27 mouse cellular contexts compared by ENCODE assay signal in genomic region chr1:87493542-87493941, GRCm38 (mm10). TPM values are rescaled to one million over a fixed set of nuclear protein-coding genes. Genes with fewer than 3 reads are reported as not detected.
DNase-seq lines count a peak whose midpoint lies in the region; TF ChIP-seq lines count a peak whose summit lies in the region.
"Had no signal": no experiment of that assay in that cellular context is flagged by ENCODE, and none has a peak within 500 bp of the region (broad histone marks: within the 10 kb centered on the region; RNA-seq: fewer than 3 reads in every experiment).

No protein-coding gene starts in this region.

- H3K27ac ChIP-seq in layer of hippocampus, adult 2 months = peak overlapping the region; percentile 77
- H3K27ac ChIP-seq in left cerebral cortex, adult 2 months = peak overlapping the region; percentile 63; the same call in 1 of the 2 replicates
- H3K27ac ChIP-seq: gastrocnemius, adult 2 months; heart, embryonic 15.5 days; hindbrain, embryonic 10.5 days; hindbrain, embryonic 13.5 days had no signal

- intact Hi-C loops in left cerebral cortex, adult 2 months (cut with DNase I) = no loop called here
- intact Hi-C loops in left cerebral cortex, postnatal 4 days (cut with DNase I) = no loop called here

- DNase-seq in layer of hippocampus, adult 2 months (ENCODE audit: low spot score in 2 of 2) = peak in 1 of 2 experiments; percentile 61
- DNase-seq in layer of hippocampus, postnatal 25 days (ENCODE audit: extremely low spot score in 1 of 2, low spot score in 1 of 2) = no peak
- no peak for DNase-seq in left cerebral cortex, adult 2 months (ENCODE audit: extremely low spot score in 1 of 2, low spot score in 2 of 2)
- no peak for DNase-seq in left cerebral cortex, postnatal 4 days
- peak; percentile 57 for DNase-seq in brain, adult 2 months (ENCODE audit: low read depth, low spot score)
- DNase-seq in retina, embryonic 14.5 days (ENCODE audit: low spot score) = peak; percentile 62
- no peak for DNase-seq in yolk sac, embryonic 10.5 days (ENCODE audit: low spot score)
- DNase-seq in embryo, embryonic 11 days = no peak
- DNase-seq: adrenal gland, postnatal 10 days; adrenal gland, postnatal 36 days; cerebellum, adult 11 months; cerebellum, adult 2 months; cerebellum, adult 9-11 months; cerebellum, postnatal 25 days; gastrocnemius, adult 2 months; gastrocnemius, postnatal 14 days; heart, adult 11 months; heart, postnatal 10 days; heart, postnatal 36 days had no signal

- H3K4me3 ChIP-seq in layer of hippocampus, adult 2 months = no peak overlapping the region
- no peak overlapping the region for H3K4me3 ChIP-seq in left cerebral cortex, adult 2 months
- H3K4me3 ChIP-seq: gastrocnemius, adult 2 months; heart, embryonic 12.5 days; heart, embryonic 15.5 days; hindbrain, embryonic 10.5 days; hindbrain, embryonic 13.5 days had no signal

- no peak for TF ChIP-seq CTCF in layer of hippocampus, adult 2 months (conservative IDR thresholded peaks at IDR 0.05)
- TF ChIP-seq CTCF in left cerebral cortex, adult 2 months (IDR thresholded peaks at IDR 0.05) = no peak

RNA-seq across cellular contexts. Expression of gene Neu2, which starts 16.1 kb away (rescaled TPM):
- total RNA-seq in layer of hippocampus, adult 2 months (2021) = under 1 TPM; 0.38 to 0.44 TPM
- under 1 TPM; 0.71 to 0.80 TPM for total RNA-seq in layer of hippocampus, postnatal 25 days (2021)
- 1 to 10 TPM; 7.5 to 8.0 TPM for total RNA-seq in left cerebral cortex, adult 2 months (2021)
- total RNA-seq in left cerebral cortex, postnatal 4 days (2021) = under 1 TPM; 0.70 to 0.95 TPM
- total RNA-seq: adrenal gland, adult 18-20 months; adrenal gland, postnatal 36 days; common myeloid progenitor, adult 5-6 weeks; heart, postnatal 10 days; heart, postnatal 36 days; MEL had no signal

RNA-seq across cellular contexts. Expression of gene Snorc, which starts 23.5 kb away (rescaled TPM):
- total RNA-seq in layer of hippocampus, adult 2 months (2021) = not detected
- not detected for total RNA-seq in layer of hippocampus, postnatal 25 days (2021)
- total RNA-seq in left cerebral cortex, adult 2 months (2021) = under 1 TPM in 1 of 2 experiments, not detected in 1; 0.84 TPM
- total RNA-seq in left cerebral cortex, postnatal 4 days (2021) = not detected
- total RNA-seq: adrenal gland, adult 18-20 months; adrenal gland, postnatal 36 days; common myeloid progenitor, adult 5-6 weeks; gastrocnemius, adult 2 months; gastrocnemius, postnatal 14 days; gastrocnemius, postnatal 4 days; heart, postnatal 10 days; heart, postnatal 36 days; MEL had no signal

Comparison
In these comparisons a context has a peak if more than half of its experiments do, and no peak if none do; other contexts are left out.
1. RNA of gene Neu2, which starts 16.1 kb away (total RNA-seq): 7.5 to 8.0 TPM in left cerebral cortex, adult 2 months; 0.70 to 0.95 TPM in left cerebral cortex, postnatal 4 days, 0.71 to 0.80 TPM in layer of hippocampus, postnatal 25 days and 0.38 to 0.44 TPM in layer of hippocampus, adult 2 months; every median in the first group is over 4 times any median in the second.
2. DNase-seq: peak in brain, adult 2 months (single experiment) and retina, embryonic 14.5 days (single experiment); none in layer of hippocampus, postnatal 25 days (0 of 2), left cerebral cortex, adult 2 months (0 of 2), left cerebral cortex, postnatal 4 days (single experiment), yolk sac, embryonic 10.5 days (single experiment) and embryo, embryonic 11 days (single experiment).